Mouse (Mus musculus): ENCODE results near the gene 1700056E22Rik.

Gene 1700056E22Rik

DNA sequence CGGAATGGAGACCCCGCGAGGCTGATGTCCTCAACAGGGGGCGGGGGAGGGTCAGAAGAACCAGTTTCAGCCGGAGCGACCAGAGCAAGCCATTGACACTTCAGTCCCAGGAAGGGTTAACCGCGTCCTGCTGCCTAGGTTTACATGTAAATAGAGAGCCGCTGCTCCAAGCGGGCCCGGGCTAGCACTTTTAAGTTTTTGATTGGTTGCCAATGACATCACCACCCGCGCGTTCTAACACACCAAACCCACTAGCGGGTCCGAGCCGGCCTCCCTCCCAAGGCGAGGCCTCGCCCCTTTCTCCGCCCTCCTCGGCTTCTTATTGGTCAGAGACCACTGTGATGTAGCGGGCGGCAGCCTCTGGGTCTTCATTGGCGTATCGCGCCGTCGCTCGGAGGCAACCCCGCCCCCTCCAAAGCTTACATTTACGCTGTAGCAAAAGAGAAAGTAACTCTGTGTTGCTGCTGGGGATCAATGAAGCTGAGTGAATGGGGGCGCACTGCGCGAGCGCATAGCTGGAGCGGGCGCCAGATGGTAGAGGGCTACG lies at the start of gene 1700056E22Rik:
1700056E22Rik (minus strand) TSS at position 291 of the 547 bp plus-strand sequence.
- peak; percentile 99 for DNase-seq (ENCODE audit: low spot score)

GRCm38 (mm10) chr1:184083166-184083565 lies 49.1 kb upstream of the 1700056E22Rik start:
- no peak for DNase-seq (ENCODE audit: low spot score)

- DNase-seq (ENCODE audit: low spot score), result no peak
These were observed 48.6 kb upstream of the 1700056E22Rik start for GRCm38 (mm10) chr1:184082661-184083060.

GRCm38 (mm10) chr1:184079304-184079703 lies 45.2 kb upstream of the 1700056E22Rik start:
- no peak for DNase-seq (ENCODE audit: low spot score)

DNA sequence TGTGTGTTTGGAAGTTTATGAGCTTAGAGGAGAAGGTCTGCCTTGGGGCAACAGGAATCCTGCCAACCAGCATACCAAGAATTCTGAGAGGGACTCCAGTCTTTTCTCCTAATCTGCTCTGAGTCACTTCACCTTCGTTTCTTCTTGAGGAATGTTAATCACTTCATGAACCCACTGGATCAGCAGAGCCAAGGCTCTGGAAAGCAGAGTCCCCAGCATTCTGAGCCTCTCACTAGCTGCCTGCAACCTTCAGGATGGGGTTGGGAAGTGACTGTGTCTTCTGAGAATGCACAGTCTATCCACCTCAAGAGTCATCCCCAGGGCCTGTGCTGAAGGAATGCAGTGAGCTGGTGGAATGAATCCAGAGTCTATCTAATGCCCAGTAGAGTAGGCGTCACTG lies 42.7 kb upstream of the 1700056E22Rik start:
- DNase-seq (ENCODE audit: low spot score), result no peak

- no peak for DNase-seq (ENCODE audit: low spot score)
These were observed 42.0 kb upstream of the 1700056E22Rik start for GRCm38 (mm10) chr1:184076065-184076464.

DNA sequence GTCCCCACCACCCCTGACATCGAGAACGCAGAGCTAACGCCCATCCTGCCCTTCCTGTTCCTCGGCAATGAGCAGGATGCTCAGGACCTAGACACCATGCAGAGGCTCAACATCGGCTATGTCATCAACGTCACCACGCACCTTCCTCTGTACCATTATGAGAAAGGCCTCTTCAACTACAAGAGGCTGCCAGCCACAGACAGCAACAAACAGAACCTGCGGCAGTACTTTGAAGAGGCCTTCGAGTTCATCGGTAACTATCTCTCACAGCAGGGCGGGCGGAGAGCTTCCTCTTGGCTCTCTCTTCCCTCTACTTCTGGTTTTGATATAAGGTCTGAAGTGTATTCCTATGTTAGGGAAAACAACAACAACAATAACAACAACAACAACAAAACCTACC lies 34.9 kb upstream of the 1700056E22Rik start:
- no peak for DNase-seq (ENCODE audit: low spot score)

DNA sequence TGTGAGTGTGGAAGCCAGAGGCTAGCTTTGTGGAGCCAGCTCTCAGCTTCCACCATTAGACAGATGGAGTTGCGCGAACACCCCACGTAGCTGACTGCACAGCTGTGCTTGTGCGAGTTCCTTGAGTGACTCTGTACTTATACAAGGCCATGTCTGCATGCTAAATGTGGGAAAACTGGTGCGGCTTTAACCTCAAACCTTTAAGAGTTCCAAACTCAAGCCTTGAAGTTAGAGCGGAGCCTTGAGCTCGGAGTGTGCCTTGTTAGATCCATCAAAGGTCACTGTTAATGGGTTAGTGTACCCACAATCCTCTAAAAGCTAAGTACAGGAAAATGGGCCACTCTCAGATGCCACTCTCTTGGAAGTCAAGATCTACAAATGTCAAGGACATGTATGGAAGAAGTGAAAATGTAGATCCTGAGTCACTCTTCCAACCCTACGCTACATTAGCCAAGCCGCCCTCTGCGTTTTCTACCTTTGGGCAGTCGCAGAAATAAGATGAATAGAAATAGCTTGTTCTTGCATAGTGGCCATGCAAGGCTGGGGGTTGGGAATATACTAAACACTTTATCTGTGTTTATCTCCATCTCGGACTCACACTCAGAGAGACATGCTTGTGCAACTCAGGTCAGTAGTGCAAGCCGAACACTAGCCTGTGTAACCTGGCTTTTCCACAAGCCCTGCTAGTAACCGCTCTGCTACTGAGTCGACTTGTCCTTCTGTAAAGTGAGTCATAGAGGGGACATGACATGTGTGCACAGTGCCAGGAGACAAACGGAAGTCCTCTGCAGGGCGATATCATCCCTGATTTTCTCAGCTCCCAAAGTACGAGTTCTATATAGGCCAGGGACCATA lies 33.8 kb upstream of the 1700056E22Rik start:
- DNase-seq (ENCODE audit: low spot score), result no peak

DNA sequence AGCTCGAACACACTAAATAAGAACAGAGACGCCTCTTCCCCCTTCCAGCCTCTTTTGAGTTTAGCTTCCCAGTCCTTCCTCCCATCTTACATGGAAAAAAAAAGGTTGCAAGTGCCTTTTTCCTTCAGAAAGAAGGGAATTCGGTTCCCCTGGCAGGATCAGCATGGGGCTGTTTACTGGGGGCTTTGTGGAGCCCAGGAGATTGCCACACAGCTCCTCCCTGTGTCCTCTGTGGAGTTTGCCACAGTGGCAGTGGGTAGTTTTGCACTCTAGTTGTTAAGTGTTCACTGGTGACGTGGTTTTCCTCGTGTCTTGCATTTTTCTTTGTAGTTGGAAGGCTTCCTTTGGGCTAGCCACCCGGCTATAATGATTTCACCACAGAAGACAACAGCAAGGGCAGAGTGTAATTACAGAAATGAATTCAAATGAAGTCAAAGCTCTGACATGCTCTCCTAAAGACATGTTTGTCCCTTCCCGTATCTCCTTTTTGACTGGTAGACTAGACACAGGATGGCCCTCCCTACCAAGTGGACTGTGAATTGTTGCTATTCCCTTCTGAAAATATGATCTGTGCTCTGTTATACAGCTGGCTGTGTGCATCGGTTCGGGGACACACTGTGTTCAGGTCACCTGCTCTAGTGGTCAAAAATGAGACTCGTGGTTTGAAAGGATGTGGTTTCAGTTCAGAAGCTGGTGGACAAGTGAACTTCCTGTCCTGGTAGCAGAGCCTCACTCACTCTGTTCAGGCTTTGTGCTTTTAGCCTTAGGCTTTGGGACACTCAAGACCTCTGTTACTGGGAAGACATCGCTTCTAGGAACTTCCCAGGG lies 32.6 kb upstream of the 1700056E22Rik start:
- no peak for DNase-seq (ENCODE audit: low spot score)

DNA sequence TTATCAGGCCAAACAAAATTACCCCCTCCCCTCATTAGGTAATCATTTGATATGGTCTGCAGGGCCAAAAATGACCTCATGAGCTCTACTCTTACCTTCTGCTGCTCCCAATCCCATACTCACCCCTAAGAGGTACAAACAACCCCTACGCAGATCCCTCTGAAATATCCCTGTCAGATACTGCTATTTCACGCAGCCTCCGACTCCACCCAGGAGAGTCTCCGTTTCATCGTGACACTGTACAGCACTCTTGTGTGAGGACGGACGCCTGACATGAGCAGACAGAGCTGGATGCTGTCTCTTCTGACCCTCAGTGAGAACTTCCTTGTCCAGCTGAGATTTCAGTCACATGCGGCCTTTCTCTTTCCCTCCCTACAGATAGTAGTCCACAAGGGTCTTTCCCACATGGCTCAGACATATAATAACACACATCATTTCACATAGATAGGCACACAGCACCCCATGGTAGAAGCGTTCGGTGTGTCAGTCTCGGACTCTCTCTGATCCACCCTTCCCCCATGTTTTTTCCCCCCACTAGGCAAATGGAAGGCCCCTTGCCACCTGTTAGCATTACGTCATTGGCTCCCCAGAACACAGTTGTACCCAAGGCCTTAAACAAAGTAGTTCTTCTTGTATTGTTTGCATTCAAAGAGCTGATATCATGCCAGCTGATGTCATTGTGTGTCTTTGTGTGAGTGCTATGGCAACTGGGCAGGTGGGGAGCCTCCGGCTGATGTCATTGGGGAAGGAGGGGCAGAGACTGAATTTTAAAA lies 31.7 kb upstream of the 1700056E22Rik start:
- DNase-seq (ENCODE audit: low spot score), result peak; percentile 46

- no peak for DNase-seq (ENCODE audit: low spot score)
These were observed 30.2 kb upstream of the 1700056E22Rik start for GRCm38 (mm10) chr1:184064306-184064705.

DNA sequence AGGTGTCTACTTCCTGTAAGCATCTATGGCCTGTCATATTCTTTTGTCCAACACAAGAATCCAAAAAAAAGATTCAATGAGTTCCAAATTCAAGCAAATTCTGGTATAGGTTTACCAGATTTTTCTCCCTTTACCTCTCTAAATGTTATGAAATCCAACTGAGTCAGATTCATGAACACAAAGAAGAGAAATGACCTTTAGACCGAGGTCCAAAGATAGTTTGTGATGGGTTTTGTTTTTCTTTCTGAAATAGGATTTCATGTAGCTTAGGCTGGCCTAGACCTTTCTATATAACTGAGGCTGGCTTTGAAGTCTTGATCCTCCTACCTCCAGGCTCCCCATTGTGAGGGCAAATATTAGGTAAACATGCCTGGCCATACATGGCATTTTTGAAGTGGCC lies 27.8 kb upstream of the 1700056E22Rik start:
- DNase-seq (ENCODE audit: low spot score), result no peak

GRCm38 (mm10) chr1:184060828-184061734 lies 27.0 kb upstream of the 1700056E22Rik start:
- no peak for DNase-seq (ENCODE audit: low spot score)

DNA sequence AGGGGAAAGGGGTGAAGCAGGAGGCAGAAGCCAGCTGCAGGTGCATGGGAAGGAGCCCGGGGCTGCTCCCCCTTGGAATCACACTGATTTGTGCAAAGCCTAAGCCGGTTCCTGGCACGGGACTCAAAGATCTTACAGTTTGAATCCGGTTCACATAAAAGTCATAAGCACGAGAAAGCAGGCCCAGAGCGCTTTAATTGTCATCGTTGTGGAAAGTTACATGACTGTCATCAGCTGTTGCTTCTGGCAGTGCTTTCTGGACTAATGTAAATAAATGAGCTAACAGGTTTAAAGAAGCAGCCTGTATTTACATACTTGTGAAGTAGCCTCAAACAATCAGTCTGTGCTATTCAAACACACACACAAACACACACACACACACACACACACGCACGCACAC lies 26.3 kb upstream of the 1700056E22Rik start:
- DNase-seq (ENCODE audit: low spot score), result no peak

GRCm38 (mm10) chr1:184059814-184060213 lies 25.7 kb upstream of the 1700056E22Rik start:
- no peak for DNase-seq (ENCODE audit: low spot score)

GRCm38 (mm10) chr1:184058206-184058605 lies 24.1 kb upstream of the 1700056E22Rik start:
- no peak for DNase-seq (ENCODE audit: low spot score)

- no peak for DNase-seq (ENCODE audit: low spot score)
These were observed 20.1 kb upstream of the 1700056E22Rik start for GRCm38 (mm10) chr1:184054176-184054575.

GRCm38 (mm10) chr1:184053711-184054110 lies 19.6 kb upstream of the 1700056E22Rik start:
- DNase-seq (ENCODE audit: low spot score), result no peak

- no peak for DNase-seq (ENCODE audit: low spot score)
These were observed 19.0 kb upstream of the 1700056E22Rik start for GRCm38 (mm10) chr1:184053141-184053540.

DNA sequence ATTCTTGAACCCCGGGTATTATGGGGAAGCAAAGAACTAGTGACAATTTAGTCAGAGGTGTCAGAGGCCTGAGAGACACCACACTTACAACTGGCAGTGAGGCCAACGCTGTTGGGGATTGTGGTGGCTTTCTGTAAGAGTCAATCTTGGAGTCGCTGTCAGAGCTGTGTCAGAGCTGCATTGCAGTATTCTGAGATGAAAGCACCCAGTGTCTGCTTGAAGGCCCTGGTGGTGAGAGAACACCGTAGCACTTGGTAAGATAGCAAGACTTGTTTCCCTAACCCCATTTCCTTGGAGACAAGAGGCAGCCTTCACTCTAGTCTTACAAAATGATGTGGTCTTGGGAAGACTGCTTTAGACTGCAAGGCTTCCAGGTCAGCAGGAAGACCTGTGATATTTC lies 18.2 kb upstream of the 1700056E22Rik start:
- no peak for DNase-seq (ENCODE audit: low spot score)

DNA sequence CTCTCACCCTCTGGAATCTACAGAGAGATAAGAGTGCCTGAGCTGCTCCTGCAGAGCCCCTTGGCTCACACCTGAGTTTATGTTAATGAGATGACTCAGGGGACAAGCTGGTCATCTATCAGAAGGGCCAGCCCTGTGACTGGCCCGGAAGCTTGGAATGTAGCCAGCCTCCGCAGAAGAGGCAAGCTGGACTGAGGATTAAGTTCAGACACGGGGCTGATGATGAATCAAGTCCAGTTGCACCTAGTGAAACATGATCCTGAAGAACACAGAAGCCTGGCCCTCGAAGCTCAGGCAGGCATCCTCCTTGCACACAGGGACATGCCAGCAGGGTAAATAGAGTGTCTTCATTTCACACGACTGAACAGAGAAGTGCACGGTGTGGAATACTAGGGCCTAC lies 17.7 kb upstream of the 1700056E22Rik start:
- DNase-seq (ENCODE audit: low spot score), result no peak

All from layer of hippocampus, adult 11-12 months (tissue).